Mouse (Mus musculus) cerebellum, postnatal 25 days (tissue): Measurements from ENCODE around the gene Taf3.

ENCODE experiments used
- DNase-seq, 2 experiments: peaks; one replicate each; pipeline ENCODE4 v3.0.0; 2021; ENCODE audit warnings: mixed read lengths in 2 of 2

Gene Taf3

DNA sequence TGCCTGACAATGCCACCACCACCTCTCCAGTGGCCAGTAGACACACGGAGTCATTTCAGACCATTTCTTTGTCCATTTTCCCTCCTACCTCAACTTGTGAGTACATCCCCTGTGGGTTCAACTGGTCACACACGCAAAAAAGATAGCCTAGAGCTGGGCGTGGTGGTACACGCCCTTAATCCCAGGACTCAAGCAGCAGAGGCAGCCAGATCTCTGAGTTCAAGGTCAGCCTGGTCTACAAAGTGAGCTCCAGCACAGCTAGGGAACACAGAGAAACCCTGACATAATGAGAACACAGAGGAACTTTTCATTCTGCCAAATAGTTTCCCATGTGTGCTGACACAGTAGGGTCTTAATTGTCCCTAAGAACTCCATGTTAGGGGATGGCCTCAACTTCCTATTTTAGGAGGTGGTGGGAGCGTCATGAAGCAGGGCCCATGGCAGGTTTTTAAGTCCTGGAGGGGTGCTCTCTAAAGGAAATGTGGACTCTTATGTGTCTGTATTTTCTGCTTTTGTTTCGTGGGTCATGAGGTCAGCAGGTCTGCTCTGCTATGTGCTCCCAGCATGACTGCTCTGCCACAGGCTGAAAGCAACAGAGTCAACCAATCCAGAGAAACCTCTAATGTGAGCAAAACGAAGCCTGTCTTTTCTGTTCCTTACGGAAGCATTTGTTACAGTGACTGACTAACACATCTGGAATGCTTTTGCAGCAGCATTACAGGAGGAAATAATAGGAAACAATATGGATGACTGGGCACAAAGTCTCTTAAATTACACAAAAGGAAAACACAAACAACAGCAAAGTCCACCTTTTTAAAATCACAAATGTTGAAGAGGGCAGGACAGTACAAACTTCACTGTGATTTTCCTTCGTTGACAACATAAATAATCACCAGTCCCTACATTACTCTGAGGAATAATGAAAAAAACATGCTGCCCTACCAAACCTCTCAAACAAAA is 92.5 kb downstream of the Taf3 start:
- no peak for DNase-seq

DNA sequence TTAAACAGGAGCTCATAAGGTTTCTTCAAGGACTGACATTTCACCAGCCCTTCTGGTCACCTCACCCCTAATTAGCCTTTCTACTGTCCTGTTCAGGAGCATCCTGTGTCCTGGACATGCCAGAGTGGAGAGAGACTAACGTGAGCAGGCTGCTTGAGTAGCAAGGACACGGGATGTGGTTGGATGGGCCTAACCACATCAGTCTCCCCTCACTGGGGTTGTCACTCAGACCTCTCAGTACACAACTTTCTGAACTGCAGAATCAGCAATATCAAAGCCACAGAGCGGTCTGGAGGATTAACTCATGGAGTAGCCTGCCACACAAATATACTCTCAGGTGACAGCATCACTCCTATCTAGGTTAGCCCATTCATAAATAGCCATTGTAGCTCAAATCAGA is 101.7 kb downstream of the Taf3 start:
- DNase-seq, result no peak

DNA sequence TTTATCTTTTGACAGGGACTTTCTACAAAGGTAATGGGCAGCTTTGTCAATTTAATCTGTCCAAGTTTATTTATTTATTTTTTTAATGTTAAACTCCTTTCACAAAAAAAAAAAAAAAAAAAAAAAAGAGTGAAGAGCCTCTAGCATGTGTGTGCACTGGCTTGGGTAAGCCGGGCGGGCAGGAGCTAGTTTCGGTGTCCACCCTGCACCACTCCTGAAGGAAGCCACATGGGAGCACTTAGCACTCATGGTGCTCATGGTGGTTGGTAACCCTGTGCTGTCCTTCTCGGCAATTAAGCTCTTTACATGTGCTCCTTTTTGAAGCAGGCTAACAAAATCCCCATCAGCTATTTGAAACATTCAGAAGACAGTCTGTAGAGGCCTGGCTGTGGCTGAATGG is 102.8 kb downstream of the Taf3 start:
- no peak for DNase-seq

DNA sequence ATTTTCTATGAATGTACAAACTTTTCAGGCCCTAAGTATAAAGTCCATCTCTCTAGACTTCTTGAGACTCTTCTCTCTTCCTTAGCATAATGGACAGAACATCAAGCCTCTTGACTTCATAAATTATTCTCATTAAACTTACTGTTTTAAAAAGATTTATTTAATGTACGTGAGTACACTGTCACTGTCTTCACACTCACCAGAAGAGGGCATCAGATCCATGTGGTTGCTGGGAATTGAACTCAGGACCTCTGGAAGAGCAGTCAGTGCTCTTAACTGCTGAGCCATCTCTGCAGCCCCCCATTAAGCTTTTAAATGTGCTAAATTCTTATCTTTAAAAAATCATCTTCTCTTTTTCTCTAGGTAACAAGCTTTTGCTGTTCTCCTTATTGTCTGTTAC is 105.4 kb downstream of the Taf3 start:
- no peak for DNase-seq

DNA sequence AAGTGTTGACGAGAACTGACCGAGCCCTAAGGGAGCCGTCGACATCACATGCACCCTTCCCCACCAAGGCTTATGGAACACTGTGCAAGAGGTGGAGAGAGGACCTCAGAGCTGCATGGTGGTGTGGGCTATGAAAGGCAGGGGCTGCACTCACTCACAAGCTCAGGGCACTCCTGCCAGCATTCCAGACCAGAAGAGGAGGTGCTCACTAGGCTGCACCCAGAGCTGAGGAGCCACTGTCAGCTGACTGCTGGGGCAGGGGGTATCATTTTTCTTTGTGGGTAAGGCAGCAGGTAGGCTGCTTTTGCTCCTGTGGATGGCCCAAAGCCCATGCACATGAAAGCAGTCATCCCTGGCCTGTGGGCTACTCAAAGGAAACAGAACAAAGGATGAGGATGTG is 109.1 kb downstream of the Taf3 start:
- no peak for DNase-seq

DNA sequence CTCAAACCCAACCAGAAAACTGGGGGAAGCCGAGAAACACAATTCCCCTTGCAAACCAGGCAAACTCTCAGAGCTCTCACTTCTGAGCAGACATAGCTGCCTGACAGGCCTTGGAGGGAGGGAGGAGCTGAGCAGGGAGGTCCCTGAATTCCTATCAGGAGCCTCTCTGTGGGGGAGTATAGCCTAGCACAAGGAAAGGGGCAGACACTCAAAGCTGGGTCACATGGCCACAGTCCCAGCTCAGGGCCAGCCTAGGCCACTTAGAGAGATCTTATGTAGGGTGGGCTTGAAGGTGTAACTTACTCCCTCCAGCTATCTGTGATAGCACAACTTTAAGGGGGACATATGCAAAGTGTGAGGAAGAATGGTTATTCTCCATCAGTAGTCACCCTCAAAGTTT is 112.4 kb downstream of the Taf3 start:
- DNase-seq, result no peak

DNA sequence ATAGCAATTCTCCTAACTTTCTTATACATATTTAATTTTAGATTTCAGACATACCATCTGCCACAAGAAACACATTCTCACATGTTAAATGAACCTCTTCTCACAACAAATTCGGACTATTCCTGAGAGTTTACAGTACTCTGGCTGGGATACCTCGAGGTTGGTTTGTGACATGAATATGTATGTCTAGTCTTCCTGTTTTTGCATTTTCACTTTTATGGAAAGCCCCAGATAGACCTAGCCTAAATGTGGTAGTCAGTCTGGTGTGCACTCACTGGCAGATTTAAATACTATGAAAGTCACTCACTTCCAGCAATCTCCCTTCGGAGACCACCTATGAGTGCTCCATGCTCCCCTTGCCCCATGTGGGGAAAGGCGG is 121.5 kb downstream of the Taf3 start:
- no peak for DNase-seq

DNA sequence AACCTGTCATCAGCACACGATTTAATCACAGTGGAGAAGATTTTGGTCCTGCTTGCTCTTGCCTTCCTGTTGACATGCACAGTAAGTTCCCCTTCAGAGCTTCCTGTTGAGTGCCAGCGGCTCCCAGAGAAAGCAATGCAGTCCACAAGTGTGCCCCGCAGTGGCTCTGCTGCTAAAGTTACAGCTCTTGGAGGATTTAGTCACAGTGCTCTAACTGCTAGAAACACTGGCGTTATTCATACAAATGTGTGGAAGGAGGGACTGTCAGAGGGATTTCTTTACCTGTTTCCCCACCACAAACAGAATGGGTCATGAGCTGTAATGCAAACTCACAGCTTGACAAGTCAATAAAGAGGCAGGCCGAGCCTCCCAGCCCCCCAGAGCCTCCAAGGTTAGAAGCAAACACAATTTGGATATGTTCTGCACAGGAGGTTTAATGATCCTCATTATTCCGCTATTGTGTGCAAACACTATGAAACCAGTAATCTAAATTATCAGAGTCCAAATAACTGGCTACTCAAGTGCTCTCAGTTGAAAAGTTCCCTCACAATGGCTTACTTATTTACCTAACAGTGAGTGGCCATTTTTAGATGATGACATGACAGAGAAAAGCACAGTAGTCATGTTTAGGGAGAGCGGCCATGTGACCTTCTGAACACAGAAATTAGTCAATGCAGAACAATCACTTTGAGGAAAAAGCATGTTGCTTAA is 122.0 kb downstream of the Taf3 start:
- no peak for DNase-seq

DNA sequence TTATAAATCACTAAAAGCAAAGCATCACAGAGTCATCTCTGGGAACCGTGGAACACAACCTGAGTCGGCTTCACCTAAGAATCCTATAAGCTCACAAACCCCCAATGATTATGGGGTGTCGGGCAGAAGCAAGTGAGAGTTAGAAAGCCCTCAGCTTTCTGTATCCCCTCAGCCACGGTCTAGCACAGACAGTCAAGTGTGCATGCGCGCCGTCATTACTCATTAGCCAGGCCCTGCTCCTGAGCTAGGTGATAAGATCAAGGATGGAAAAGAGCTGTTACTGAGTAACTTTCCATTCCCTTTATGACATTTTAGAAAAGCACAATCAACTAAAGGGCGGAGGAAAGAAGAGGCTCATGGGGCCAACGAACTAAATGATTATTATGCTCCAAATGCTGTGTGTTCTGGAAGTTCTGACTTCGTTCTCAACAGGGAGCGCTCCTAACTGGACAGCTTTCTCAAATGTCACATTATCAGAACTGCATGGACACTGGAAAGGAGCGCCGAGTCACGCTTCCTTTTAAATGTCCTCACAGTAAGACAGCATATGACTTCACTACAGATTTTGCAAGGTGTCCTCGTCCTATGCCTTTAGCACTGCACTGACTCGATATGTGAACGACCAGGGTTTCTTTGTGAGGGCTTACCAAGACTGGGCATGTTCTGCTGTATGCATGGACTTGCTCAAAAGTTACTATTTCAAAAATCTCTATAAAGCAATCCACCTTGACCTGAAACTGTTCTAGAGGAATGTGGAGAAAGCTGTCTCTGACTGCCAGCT is 129.5 kb downstream of the Taf3 start:
- DNase-seq, result no peak

DNA sequence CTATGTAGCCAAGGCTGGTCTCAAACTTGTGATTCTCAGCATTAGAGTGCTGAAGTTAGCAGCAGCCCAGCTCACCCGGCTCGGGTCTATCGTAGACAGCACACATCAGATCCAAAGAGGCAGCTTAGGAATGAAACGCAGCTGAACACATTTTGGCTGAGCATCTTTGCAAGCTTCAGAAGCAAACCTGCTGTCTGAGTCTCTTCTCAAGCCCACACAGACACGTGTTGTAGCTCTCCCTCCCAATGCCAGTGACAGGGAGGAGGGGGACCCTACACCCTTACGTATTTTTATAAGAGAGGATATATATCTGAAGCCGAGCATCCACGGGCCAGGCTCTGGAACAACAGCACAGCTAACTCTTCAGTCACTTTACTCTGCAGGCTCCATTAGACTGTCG is 130.8 kb downstream of the Taf3 start:
- no peak for DNase-seq

DNA sequence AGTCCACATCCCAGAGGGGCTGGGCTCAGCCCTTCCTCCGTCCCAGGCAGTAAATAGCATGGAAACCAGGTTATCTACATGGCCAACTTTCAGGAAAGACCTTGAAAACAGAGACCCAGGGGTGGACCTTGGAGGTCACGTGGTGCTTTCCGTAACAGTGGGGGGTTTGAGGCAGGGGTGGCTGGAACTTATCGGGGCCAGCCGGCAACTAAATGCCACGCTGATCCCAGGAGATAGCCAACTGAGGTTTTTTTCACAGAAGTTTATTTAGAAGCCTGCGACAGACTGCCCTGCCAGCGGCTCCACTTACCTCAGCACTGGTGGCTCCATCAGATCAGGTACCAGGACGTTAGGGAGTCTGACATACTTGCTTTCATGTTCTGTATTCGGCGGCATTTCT is 142.4 kb downstream of the Taf3 start:
- no peak for DNase-seq

DNA sequence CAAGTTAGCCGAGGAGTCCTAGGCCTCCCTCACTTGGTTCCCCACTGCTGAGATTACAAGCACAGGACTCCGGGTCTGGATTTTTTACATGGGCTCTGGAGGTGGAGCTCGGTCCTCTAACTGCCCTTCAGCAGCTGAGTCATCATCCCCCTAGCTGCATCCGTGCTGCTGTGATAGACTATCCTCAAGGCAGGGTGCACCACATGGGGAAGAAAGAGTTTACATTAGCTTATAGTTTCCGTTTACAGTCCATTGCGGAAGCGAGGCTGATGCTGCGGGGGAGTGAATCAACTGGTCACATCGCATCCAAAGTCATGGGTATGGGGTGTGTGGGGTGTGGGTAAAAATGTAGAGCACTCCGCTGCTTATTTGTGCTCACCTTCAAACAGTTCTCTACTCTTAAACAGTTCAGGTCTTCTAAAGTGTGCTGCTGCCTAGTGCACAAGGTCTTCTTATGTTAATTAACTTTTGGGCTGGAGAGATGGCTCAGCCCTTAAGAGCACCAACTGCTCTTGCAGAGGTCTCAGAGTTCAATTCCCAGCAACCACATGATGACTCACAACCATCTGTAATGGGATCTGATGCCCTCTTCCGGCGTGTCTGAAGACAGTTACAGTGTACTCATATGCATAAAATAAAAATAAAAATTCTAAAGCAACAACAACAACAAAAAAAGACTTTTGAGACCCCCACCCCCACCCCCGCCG is 144.4 kb downstream of the Taf3 start:
- no peak for DNase-seq

DNA sequence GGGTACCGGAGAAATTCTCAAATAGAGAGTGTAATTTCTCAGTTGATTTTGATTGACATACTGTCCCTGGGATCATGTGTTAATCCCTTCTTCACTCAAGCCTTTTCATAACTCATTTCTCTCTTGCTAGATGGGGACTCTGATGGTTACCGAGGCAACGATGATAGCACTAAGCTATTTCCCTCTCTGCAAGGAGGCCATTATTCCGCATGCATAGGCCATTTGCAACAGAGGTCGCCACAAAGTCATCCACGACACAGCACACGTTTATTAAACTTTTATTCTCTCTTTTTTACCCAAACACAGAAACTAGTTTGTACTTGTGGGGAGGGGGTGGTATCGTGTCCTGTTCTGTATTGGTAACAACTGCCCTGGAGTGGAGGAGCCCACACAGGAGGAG is 150.6 kb downstream of the Taf3 start:
- no peak for DNase-seq

DNA sequence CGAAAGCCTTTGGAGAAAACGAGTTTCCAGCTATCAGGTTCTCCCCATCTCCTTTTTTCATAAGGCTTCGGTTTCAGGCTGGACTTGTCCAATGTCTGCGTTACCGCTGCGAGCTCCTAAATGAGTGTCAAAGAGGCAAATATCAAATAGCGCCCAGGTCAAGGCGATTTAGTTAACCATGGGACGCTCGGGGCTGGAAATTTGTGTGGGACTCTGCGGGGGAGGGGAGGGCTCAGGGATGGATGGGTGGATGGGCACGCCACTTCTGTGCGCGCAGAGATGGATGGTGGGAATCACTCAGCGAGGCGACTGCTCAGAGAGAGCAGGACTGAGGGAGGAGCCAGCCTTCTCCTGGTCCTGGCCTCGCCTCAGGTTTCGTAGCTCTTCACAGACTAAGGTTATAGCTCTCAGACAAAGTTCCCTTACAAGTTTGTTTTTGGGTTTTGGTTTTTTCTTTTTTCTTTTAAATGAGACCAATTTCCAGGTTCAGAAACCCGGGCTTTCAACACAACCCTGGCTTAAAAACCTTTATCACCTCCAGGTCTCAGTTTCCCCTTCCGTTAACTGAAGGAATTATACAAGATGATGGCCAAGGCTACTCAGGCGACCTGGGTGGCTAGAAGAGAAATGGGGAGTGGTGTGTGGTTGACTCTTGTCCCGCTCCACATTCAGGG is 152.2 kb downstream of the Taf3 start:
- no peak for DNase-seq

DNA sequence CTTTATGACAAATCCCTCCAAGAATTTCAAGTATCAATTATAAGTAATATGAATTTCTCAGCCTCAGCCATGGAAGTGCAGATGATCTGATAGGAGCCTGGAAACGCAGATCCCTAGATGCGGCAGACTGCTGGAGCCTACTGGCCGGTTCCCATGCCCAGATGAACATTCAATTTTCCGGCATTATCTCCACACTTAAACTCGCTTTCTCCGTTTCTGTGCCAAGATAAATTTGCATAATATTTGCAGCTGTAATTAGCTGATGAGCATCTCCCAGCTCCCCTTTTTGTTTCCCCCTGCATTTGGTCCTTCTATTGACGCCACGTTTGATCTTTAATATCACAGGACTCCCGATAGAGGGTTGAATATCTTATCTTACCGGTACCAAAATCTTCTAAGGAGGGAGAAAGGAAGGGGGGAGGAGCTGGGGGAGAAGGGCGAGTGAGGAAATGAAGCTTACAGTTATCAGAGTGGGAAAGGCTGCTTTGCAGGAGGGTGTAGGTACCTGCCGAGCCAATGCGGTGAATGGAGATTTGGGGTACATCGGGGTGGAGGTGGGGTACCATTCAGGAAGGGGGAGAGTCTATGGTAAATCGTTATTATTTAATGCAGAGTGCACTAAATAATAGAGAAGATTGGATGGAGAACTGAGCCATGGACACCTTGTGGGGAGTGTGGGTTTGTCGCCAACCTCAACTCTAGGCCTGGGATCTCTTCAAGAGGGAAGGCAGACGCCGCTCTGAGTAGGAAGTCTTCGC is 153.4 kb downstream of the Taf3 start:
- DNase-seq, result no peak

DNA sequence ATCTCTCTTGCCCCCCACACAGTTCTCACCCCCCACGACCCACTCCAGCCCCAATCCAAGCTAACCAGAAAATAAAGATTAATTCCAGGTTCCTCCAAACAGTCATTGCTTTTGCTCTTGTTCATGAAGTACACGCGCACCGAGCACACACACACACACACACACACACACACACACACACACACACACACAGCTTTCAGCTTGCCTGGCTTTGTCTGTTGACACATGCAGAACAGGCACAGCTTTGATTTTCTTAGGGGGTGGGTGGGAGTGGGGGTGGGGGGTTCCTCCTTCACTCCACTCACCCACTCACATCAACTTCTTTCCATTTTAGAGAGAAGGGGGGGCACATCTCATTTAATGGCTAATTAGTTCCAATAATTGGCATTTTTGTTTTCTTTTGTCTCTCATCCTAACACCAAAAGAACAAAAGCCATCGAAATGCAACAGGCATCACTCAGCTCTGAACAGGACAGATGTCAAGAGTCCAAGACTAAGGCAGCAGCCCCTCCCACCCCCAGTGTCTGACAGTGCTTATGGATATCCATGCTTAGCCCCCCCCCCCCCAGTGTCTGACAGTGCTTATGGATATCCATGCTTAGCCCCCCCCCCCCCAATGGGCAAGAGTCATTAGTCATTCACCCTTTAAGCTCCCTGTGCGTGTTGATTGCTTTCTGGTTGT is 155.0 kb downstream of the Taf3 start:
- DNase-seq, result no peak

DNA sequence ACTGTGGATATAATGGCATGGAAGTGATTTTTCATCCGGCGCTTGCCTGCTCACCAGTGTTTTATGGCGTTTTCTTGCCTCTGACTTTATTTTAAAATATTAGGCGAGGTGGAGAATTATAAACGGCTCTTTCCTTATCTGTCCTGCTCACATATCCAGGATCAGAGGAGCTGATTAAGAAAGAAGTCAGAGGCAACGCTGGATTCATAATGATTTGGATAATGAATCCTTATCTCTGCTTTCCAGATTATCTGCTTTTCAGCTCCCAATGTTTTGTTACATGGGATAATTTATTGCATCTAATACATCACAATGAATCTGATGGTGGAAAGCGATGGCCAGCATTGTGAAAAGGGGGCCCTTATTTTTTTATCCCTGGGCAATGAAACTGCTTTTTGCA is 155.9 kb downstream of the Taf3 start:
- no peak for DNase-seq

DNA sequence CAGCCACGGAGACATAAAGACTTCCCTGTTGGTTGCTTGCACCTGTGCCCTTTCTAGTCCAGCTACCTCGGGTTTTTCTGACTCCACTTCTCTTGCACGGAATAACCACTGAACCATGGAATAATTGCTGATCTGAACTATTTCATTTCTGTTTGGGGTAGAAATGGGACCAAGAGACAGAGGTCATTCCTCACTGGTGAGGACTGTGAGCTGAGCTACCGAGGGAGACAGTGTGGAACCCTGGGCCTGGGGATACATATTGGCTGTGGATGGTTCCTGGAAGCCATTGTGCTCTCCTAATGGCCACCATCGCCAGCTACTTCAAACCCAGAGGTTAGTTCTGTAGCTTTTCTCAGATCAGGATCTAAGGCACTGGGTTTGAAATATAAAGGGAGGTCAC is 157.5 kb downstream of the Taf3 start:
- no peak for DNase-seq

DNA sequence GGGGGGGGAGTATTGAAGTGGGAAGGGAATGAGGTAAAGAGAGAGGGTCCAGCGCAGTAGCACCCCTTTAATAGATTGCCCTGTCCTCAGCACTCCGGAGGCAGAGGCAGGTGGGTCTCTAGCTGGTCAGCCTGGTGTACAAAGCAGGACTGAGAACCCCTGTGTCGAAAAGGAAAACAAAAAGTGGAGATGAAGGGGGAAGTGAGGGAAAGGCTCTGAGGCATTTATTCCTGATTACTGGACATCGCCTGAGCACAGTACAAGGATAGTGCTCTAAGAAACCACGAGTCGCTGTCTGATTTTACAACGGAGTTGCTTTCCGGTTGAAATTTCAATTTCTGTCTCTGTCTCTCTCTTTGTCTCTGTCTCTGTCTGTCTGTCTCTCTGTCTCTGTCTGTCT is 158.1 kb downstream of the Taf3 start:
- no peak for DNase-seq

DNA sequence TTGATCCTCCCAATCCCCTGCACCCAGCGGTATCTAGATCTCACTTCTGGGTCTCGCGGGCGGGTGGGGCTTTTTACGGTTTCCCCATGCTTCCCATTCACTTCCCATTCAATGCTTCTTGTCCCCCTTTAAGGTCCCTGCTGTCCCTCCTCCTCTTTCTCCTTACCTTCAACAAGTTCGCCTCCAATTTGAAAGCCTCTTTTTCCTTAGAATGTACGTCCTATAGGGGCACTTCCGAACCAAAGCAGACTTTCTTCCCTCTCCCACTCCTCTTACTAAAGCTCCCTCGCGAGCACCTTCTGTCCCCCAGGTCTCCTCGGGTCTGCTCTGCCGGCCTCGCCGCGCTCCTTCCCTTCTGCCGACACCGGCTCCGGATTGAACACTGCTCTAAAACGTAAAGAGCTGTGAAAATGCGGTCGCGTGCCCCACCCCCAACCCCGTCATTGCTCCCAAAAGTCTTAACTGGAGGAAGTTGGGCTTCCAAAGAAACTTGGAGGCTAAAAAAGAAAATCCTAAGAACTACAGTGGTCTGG is 158.7 kb downstream of the Taf3 start, which contains the start of gene Gata3:
TSS of gene Gata3 (minus strand) at position 384 of the 533 bp plus-strand sequence.
- DNase-seq, result no peak
